Mouse (Mus musculus) liver, embryonic 14.5 days (tissue): ENCODE measurements around the gene Ptpn21.

Source experiments
- CTCF ChIP-seq: IDR thresholded peaks from 2 replicates; pipeline ENCODE4 v1.5.1; 2016; ENCODE audit warnings: antibody characterized with exemption, low read depth, control low read depth
- EP300 ChIP-seq: IDR thresholded peaks from 2 replicates; pipeline ENCODE4 v1.6.1; 2016; ENCODE audit warnings: antibody characterized with exemption, low read depth

GRCm38 (mm10) chr12:98730682-98731081, 6.5 kb downstream of the Ptpn21 start:
- no peak for TF ChIP-seq CTCF
- TF ChIP-seq EP300 = no peak
